Mouse (Mus musculus) forebrain, embryonic 10.5 days (tissue): ENCODE data around the gene Gm37240. TPM values are rescaled to one million over a fixed set of nuclear protein-coding genes. Genes with fewer than 3 reads are reported as not detected.
"Not testable (repeated sequence)": the region's sequence is repeated elsewhere in the genome, so short reads cannot be mapped to it uniquely, and the experiment has no call there.

ENCODE experiments used
- DNase-seq: peaks from one replicate; pipeline ENCODE4 v3.0.0-alpha.2; 2017; ENCODE audit warnings: low spot score; ENCODE audit errors: extremely low spot score
- H3K27ac ChIP-seq: fragments of 300-500 bp; sonication (generic); 2 replicates; pipeline ENCODE4 v1.5.1; 2016; ENCODE audit warnings: mild to moderate bottlenecking
- H3K27me3 ChIP-seq: fragments of 300-500 bp; sonication (generic); 2 replicates; pipeline ENCODE4 v1.6.1; 2016; ENCODE audit warnings: mild to moderate bottlenecking; ENCODE audit not compliant: poor library complexity, severe bottlenecking
- H3K36me3 ChIP-seq: fragments of 300-500 bp; sonication (generic); replicated peaks from 2 replicates; pipeline ENCODE4 v1.6.1; 2016; ENCODE audit warnings: mild to moderate bottlenecking, moderate library complexity
- H3K4me1 ChIP-seq: fragments of 300-500 bp; sonication (generic); 2 replicates; pipeline ENCODE4 v1.6.1; 2016
- H3K4me3 ChIP-seq: fragments of 300-500 bp; sonication (generic); 2 replicates; pipeline ENCODE4 v1.5.1; 2016; ENCODE audit warnings: mild to moderate bottlenecking, moderate library complexity
- H3K9me3 ChIP-seq: fragments of 300-500 bp; sonication (generic); 2 replicates; pipeline ENCODE4 v1.6.1; 2016; ENCODE audit warnings: mild to moderate bottlenecking, moderate library complexity
- WGBS: fragments of 180-500 bp; shearing (Covaris S2); methylation state at CpG from one replicate; pipeline ENCODE4 v1.1.7; 2016; 5-methylcytosine and 5-hydroxymethylcytosine counted together
- polyA plus RNA-seq: library from polyadenylated mRNA; unstranded; fragments of >200 nt; fragmentation: Nextera tagmentation; extraction: Ambion mirVana; gene quantifications from 2 replicates; pipeline ENCODE4 v1.2.1, GENCODE M21; 2016

The Gm37240 gene
- polyA plus RNA-seq = 0.77 and 0.81 TPM in 2 replicates

DNA sequence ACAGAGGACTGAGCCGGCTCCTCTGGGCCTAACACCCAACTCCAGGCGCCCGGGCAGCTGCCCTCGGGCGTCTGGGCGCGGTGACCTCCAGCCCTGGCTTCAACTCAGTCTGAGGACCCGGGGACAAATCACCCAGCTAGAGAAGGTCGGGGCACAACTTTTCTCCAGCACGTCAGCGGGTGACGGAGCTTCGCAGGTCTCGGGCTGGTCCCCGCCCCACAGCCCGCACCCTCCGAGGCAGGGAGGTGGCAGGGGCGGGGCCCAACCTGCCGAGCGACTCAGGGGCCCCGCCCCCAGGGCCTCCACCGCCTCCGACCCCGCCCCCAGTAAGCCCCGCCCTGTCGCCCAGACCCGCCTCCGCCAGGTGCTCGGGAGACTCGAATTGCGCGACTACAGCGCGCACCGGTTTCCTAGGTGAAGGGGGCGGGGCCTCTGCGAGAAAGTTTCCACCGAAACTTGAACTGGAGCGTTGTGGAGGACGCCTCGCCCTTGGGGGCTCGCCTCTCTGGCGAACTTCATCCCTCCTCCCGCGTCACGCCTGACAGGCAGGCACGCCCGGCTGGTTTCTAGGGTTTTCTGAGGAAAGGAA lies at the start of gene Gm37240, which contains the start of gene Glt28d2:
TSS of gene Gm37240 (minus strand) at position 280 of the 589 bp plus-strand sequence.
TSS of gene Glt28d2 (minus strand) at position 278 of the 589 bp plus-strand sequence.
- under 1% methylated on average over 48 of the region's 48 CpGs for WGBS
- peak; percentile 80 for DNase-seq
- Histone ChIP-seq H3K36me3 (no peaks in the 10 kb centered on the region), H3K27ac (peak within 1 kb of the TSS; percentile 53; the same call in 1 of the 2 replicates), H3K9me3 (no peaks in the 10 kb centered on the region), H3K4me1 (peaks cover 28% of the 10 kb centered on the region), H3K4me3 (peak within 1 kb of the TSS; percentile 59), H3K27me3 (peaks cover 56% of the 10 kb centered on the region)

DNA sequence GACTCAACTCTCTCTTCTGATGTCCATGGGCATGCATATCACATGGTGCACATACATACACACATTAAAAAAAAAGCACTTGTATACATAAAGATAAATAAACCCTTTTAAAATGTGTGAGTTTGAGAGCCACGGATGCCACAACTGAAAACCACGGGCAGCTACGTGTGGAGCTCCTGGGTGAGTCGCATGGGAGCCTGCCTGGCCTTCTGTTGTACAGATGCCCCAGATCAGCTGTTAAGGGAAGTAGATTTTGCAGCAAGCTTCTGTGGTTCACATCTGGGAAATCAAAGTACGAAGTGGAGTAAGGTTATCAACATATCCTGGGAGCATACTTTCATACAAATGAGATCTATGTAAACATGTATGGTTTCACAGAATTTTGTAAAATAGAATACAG lies 46.3 kb upstream of the Gm37240 start:
- H3K27ac ChIP-seq = no peak overlapping the region
- DNase-seq = no peak
- 95% methylated on average over 5 of the region's 5 CpGs for WGBS

DNA sequence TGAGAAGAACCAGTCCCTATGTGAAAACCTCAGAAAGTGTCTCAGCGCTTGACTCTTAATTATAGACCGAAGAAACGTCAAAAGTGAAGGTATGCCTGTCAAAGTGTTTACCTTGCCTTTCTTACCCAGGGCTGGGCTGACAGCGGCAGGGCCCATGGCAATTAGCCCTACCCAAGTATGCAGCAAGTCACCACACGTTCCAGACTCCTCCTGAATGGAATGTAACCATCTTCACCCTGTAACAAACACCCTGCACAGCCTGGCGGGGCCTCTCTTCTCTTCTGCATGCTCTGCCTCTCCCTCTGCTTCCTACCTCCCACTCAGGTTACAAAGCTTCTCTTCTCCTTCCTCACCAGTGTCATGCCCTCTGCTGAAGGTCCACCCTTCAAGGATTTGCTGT lies 44.5 kb upstream of the Gm37240 start:
- H3K9me3 ChIP-seq = no peaks in the 10 kb centered on the region
- H3K27me3 ChIP-seq = no peaks in the 10 kb centered on the region
- no peak overlapping the region for H3K27ac ChIP-seq
- H3K36me3 ChIP-seq = no peaks in the 10 kb centered on the region
- 88% methylated on average over 6 of the region's 6 CpGs for WGBS
- no peak for DNase-seq
- no peak overlapping the region for H3K4me3 ChIP-seq
- H3K4me1 ChIP-seq = peaks cover 8% of the 10 kb centered on the region

More for the DNA sequence above, 46.3 kb upstream of the Gm37240 start:
- H3K4me1 ChIP-seq = peaks cover 8% of the 10 kb centered on the region
- no peaks in the 10 kb centered on the region for H3K36me3 ChIP-seq
- no peak overlapping the region for H3K4me3 ChIP-seq
- H3K9me3 ChIP-seq = no peaks in the 10 kb centered on the region
- H3K27me3 ChIP-seq = no peaks in the 10 kb centered on the region

DNA sequence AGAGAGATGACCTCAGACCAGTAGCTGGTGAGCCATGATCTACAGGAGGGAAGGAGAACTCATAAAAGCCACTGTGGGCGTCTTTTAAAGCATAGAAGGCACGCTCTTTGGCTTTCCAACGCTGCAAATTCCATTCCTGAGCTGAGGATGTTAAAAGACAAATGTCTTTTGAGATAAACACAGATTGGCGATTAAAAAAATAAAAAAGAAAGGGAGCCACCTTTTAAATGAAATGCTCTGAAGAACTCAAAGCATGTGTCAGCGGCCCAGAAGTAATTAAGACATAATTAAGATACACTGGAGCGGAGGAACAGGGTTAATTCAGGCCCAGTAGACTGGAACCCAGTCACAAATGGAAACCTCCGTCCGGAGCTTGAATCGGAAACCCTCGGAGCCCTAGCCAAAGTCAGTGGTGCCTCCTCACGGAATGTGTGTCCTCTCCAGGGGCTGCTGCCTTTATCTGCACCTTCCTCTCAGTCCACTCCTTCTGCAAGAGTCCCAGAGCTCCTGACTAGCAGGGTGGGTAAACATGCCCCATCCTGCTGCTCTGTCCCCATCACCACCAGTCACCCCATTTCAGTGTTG lies 43.4 kb upstream of the Gm37240 start:
- WGBS = 41% methylated on average over 11 of the region's 11 CpGs
- Histone ChIP-seq H3K4me3 (no peak overlapping the region), H3K9me3 (no peaks in the 10 kb centered on the region), H3K27ac (no peak overlapping the region), H3K27me3 (no peaks in the 10 kb centered on the region), H3K4me1 (peaks cover 8% of the 10 kb centered on the region), H3K36me3 (no peaks in the 10 kb centered on the region)
- no peak for DNase-seq

DNA sequence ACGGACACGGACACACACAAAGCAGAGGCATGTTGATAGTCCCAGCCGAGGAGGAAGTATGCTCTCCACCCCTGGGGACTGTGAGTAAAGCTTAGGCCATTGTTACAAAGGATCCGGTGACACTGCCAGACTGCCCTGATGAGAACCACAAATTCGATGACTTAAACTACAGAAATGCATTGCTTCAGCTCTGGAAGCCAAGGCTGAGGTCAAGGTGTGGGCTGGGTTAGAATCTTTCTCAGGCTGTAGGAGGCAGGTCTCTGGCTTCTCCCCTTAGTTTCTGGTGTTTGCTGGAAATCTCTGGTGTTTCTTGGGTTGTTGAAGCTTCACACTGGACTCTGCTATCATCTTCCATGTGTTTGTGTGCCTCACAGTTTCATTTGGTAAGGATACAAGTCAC lies 42.4 kb upstream of the Gm37240 start:
- Histone ChIP-seq H3K36me3 (no peaks in the 10 kb centered on the region), H3K4me1 (peaks cover 8% of the 10 kb centered on the region), H3K9me3 (no peaks in the 10 kb centered on the region), H3K4me3 (no peak overlapping the region), H3K27ac (no peak overlapping the region), H3K27me3 (no peaks in the 10 kb centered on the region)
- 92% methylated on average over 5 of the region's 5 CpGs for WGBS
- no peak for DNase-seq

DNA sequence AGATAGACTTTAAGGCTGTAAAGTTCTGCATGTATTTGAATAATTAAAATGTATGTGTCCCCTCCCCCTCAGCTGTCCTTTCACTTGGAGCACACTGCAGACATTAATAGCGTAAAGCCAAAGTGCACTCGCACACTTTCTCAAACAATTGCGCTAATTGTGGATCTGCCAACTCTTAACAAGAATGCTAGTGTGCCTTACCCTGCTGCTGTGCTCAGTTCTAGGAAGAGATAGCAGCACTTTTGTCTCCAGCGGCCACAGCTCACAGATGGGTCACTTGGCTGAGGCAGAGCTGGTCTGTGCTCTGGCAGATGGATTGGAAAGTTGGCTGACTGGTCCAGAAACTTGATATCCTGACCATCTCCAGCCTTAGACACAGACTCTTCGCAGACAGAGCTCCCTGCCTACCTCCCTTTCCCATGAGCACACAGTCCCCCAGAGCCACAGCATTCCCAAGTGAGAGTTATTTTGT lies 40.9 kb upstream of the Gm37240 start:
- no peak overlapping the region for H3K27ac ChIP-seq
- H3K9me3 ChIP-seq = no peaks in the 10 kb centered on the region
- no peaks in the 10 kb centered on the region for H3K27me3 ChIP-seq
- no peaks in the 10 kb centered on the region for H3K36me3 ChIP-seq
- H3K4me1 ChIP-seq = peaks cover 15% of the 10 kb centered on the region
- no peak overlapping the region for H3K4me3 ChIP-seq
- DNase-seq = no peak
- 90% methylated on average over 5 of the region's 5 CpGs for WGBS

DNA sequence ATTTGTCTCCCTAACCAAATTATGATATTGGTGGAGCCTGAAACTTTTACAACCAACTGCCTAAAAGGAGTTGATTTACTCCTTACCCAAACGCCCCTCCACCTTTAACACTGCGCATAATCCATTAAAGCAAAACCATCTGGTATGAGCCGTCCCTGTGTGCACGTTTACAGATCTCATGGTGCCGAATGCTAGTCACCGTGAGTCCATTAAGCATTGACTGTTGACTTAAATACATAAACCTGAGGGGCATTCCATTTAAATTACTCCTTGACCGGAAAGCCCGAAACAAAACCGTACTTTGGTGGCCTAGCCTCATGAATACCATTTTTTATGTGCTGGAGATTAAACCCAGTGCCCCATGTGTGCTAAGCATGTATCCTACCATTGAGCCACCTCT lies 40.0 kb upstream of the Gm37240 start:
- H3K4me3 ChIP-seq = no peak overlapping the region
- WGBS = 80% methylated on average over 9 of the region's 9 CpGs
- H3K4me1 ChIP-seq = peaks cover 15% of the 10 kb centered on the region
- H3K9me3 ChIP-seq = no peaks in the 10 kb centered on the region
- H3K27me3 ChIP-seq = no peaks in the 10 kb centered on the region
- DNase-seq = no peak
- H3K36me3 ChIP-seq = no peaks in the 10 kb centered on the region
- no peak overlapping the region for H3K27ac ChIP-seq

DNA sequence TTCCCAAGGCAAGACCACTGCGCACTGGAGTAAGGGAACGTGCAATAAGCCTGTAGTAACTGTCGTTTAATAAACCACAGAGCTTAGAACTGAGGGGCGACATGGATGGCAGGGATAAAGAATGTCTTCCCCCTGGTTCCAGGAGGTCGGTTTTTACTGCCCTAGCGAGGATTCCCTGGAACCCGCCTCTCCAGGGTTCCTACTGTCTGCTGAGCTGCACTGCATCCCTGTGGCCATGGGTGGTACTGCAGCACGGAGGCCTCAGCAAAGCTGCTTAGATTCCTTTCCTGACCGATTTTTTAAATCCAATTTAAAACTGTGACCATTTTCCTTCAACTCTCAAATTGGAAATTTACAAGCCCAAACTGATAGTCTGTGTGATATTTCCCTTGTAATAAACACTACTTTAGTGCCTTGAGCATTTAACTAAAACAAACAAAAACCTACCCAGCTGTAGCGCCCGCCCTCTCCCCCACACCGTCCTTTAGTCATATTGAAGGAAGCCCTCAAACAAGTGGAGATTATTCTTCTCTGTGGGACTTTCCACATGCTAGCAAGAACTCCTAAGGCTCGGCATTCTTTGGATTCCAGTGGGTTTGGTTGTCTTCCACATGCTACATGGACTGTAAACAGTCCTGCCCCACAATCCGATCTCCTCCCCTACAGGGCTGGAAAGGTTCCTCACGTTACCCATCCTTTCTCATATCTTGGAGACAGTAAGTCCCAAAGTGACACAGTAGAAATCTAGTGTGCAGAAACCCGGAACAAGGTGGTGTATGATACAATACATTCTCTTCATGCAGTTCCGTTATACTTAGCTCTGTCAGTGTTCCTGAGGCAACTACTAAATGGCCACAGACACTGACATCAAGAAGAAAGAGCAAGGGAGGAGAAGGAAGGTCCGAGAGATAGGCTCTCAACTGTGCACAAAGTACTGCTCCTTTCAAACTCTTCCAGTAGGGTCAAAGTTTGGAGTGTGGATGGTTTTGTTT lies 36.9 kb upstream of the Gm37240 start:
- Histone ChIP-seq H3K36me3 (no peaks in the 10 kb centered on the region), H3K9me3 (no peaks in the 10 kb centered on the region)
- WGBS = 50% methylated on average over 18 of the region's 18 CpGs

DNA sequence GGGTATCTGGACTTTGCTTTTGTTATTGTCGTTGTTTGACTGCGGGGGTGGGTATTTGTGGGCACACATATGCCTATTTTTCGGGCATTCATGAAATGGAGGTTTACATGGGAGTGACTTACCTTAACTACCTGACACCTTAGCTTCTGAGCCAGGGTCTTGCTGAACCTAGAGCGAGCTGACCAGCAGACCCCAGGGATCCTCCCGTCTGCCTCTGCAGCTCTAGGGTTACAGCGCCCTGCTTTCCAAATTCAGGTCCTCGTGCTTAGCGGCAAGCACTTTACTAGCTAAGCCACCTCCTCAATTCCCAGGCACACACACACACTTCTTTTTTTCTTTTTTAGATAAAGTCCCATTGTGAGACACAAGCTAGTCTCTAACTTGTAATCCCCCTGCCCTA lies 36.0 kb upstream of the Gm37240 start:
- H3K36me3 ChIP-seq = no peaks in the 10 kb centered on the region
- no peaks in the 10 kb centered on the region for H3K27me3 ChIP-seq
- no peak overlapping the region for H3K4me3 ChIP-seq
- 66% methylated on average over 8 of the region's 8 CpGs for WGBS
- no peaks in the 10 kb centered on the region for H3K9me3 ChIP-seq
- no peak overlapping the region for H3K27ac ChIP-seq
- no peak for DNase-seq
- peaks cover 7% of the 10 kb centered on the region for H3K4me1 ChIP-seq

More for the DNA sequence above, 36.9 kb upstream of the Gm37240 start:
- peaks cover 7% of the 10 kb centered on the region for H3K4me1 ChIP-seq
- H3K27ac ChIP-seq = no peak overlapping the region
- peak; percentile 73 for DNase-seq
- H3K4me3 ChIP-seq = no peak overlapping the region
- no peaks in the 10 kb centered on the region for H3K27me3 ChIP-seq

DNA sequence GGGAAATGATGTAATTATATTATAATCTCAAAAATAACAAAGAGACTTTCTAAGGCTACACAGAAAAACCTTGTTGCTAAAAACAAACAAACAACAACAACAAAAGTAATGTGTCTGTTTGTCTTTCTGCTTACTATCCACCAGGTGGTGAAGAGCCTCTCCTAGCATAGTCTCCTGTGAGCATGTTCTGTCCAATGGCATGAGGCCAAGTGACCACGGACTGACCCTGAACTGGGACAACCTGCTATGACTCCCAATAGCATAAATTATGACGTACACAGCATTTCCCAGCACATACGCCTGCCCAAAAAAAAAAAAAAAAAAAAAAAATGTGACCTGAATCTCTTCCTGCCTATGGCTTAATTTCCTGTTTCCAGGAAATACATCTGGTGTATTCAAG lies 35.0 kb upstream of the Gm37240 start:
- 93% methylated on average over 3 of the region's 3 CpGs for WGBS
- DNase-seq = no peak

DNA sequence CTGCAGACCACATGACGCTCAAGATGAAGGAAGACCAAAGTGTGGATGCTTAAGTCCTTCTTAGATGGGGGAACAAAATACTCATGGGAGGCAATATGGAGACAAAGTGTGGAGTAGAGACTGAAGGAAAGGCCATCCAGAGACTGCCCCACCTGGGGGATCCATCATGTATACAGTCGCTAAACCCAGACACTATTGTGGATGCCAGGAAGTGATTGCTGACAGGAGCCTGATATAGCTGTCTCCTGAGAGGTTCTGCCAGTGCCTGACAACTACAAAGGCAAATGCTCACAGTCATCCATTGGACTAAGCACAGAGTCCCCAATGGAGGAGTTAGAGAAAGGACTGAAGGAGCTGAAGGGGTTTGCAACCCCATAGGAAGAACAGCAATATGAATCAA lies 33.4 kb upstream of the Gm37240 start:
- not testable (repeated sequence) for H3K9me3 ChIP-seq, H3K27me3 ChIP-seq, DNase-seq, H3K36me3 ChIP-seq, H3K4me3 ChIP-seq, H3K4me1 ChIP-seq, H3K27ac ChIP-seq
- WGBS = 97% methylated on average over 2 of the region's 2 CpGs

More for the DNA sequence above, 35.0 kb upstream of the Gm37240 start:
- Histone ChIP-seq H3K27ac (no peak overlapping the region), H3K36me3 (no peaks in the 10 kb centered on the region), H3K9me3 (no peaks in the 10 kb centered on the region), H3K27me3 (no peaks in the 10 kb centered on the region), H3K4me1 (peaks cover 7% of the 10 kb centered on the region), H3K4me3 (no peak overlapping the region)

DNA sequence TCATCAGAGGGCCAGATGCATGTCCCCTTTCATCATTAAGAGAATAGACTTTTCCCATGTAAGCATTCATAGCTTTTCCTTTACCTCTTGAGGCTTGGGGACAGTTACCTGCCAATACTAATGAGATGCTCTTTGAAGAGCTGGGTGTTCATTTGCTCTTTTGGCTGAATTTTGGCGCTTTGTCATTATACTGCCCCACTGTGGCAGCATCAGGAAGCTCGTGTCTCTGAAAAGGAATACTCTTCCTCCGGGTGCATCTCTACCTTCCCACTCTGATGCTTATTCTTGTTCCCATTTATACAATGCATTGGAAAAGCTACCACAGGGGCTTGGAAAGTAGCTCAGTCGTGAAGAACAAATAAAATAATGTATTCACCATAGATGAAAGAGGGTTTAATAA lies 30.3 kb upstream of the Gm37240 start:
- no peak for DNase-seq
- Histone ChIP-seq H3K9me3 (no peaks in the 10 kb centered on the region), H3K36me3 (no peaks in the 10 kb centered on the region), H3K27ac (no peak overlapping the region), H3K27me3 (no peaks in the 10 kb centered on the region), H3K4me3 (no peak overlapping the region), H3K4me1 (no peaks in the 10 kb centered on the region)
- WGBS = 14% methylated on average over 4 of the region's 4 CpGs
